Mouse (Mus musculus) stomach, embryonic 16.5 days (tissue): ENCODE measurements around the gene Dusp12. TPM values are rescaled to one million over a fixed set of nuclear protein-coding genes. Genes with fewer than 3 reads are reported as not detected.
A peak's percentile ranks its signal among the peaks of the same experiment; 100 is the strongest.

Source experiments
- ATAC-seq: fragments of 200-750 bp; cut with Nextera tagmentation; 2 replicates; pipeline ENCODE4 v1.8.0; 2017; ENCODE audit warnings: moderate number of reproducible peaks, moderate TSS enrichment; ENCODE audit not compliant: insufficient read depth, low FRiP score
- H3K27ac ChIP-seq: fragments of 300-500 bp; sonication (generic); 2 replicates; pipeline ENCODE4 v1.5.1; 2014; ENCODE audit warnings: low read length
- H3K27me3 ChIP-seq: fragments of 300-500 bp; sonication (generic); 2 replicates; pipeline ENCODE4 v1.6.1; 2014; ENCODE audit warnings: low read length, control low read depth, mixed read lengths; ENCODE audit not compliant: control insufficient read depth, insufficient read depth
- H3K36me3 ChIP-seq: fragments of 300-500 bp; sonication (generic); 2 replicates; pipeline ENCODE4 v1.6.1; 2014; ENCODE audit warnings: low read length; ENCODE audit not compliant: control insufficient read depth, insufficient read depth
- H3K4me1 ChIP-seq: fragments of 300-500 bp; sonication (generic); 2 replicates; pipeline ENCODE4 v1.6.1; 2014; ENCODE audit warnings: low read length, control low read depth, mixed read lengths; ENCODE audit not compliant: control insufficient read depth, insufficient read depth
- H3K4me2 ChIP-seq: fragments of 300-500 bp; sonication (generic); 2 replicates; pipeline ENCODE4 v1.6.1; 2014; ENCODE audit warnings: low read depth, low read length, mixed read lengths
- H3K4me3 ChIP-seq: fragments of 300-500 bp; sonication (generic); replicated peaks from 2 replicates; pipeline ENCODE4 v1.5.1; 2014; ENCODE audit warnings: mild to moderate bottlenecking, low read length
- H3K9ac ChIP-seq: fragments of 300-500 bp; sonication (generic); 2 replicates; pipeline ENCODE4 v1.6.1; 2014; ENCODE audit warnings: low read length
- H3K9me3 ChIP-seq: fragments of 300-500 bp; sonication (generic); replicated peaks from 2 replicates; pipeline ENCODE4 v1.6.1; 2016; ENCODE audit warnings: low read length, control low read depth; ENCODE audit not compliant: control insufficient read depth
- WGBS: fragments of 180-500 bp; shearing (Covaris S2); extraction: QIAGEN DNeasy Blood & Tissue Kit; methylation state at CpG from one replicate; pipeline ENCODE4 v1.1.7; 2014; 5-methylcytosine and 5-hydroxymethylcytosine counted together
- polyA plus RNA-seq: library from polyadenylated mRNA; unstranded; fragments of >200 nt; fragmentation: Nextera tagmentation; extraction: Ambion mirVana; gene quantifications from 2 replicates; pipeline ENCODE4 v1.2.1, GENCODE M21; 2015

Gene Dusp12
- polyA plus RNA-seq, 1 experiment from 2014 or later: 38.3 TPM

DNA sequence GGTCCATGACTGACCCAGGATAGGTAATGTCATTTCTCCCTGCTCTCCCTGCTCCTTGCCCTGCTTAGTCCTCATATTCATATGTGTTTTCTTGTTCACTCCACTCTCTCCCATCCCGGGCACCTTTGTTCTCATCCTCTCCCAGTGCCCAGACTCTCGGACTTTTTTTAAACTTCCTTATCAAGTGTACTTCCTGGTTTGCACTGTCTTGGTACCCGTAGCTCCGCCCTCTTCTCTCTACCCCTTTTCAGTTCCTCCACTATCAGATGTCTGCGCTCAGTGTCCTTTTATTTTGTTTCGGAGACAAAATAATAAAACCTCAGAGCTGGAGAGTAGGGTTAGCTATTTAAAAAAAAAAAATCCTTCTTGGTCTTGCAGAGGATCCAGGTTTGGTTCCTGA lies 39.1 kb upstream of the Dusp12 start:
- Histone ChIP-seq H3K4me1 (no peaks in the 10 kb centered on the region), H3K27ac (no peak overlapping the region)
- ATAC-seq: no peak

GRCm38 (mm10) chr1:170919308-170919707 lies 34.0 kb upstream of the Dusp12 start:
- WGBS: 89% methylated on average over 8 of the region's 8 CpGs
- Histone ChIP-seq H3K4me1 (no peaks in the 10 kb centered on the region), H3K36me3 (no peaks in the 10 kb centered on the region), H3K9me3 (no peaks in the 10 kb centered on the region), H3K27ac (no peak overlapping the region), H3K27me3 (no peaks in the 10 kb centered on the region), H3K9ac (no peak overlapping the region), H3K4me3 (no peak overlapping the region), H3K4me2 (no peak overlapping the region)
- no peak for ATAC-seq

More for the DNA sequence above, 39.1 kb upstream of the Dusp12 start:
- Histone ChIP-seq H3K9me3 (no peaks in the 10 kb centered on the region), H3K9ac (no peak overlapping the region), H3K4me2 (no peak overlapping the region), H3K36me3 (no peaks in the 10 kb centered on the region), H3K27me3 (no peaks in the 10 kb centered on the region), H3K4me3 (no peak overlapping the region)
- WGBS: 69% methylated on average over 6 of the region's 6 CpGs

GRCm38 (mm10) chr1:170915657-170916056 lies 30.3 kb upstream of the Dusp12 start:
- H3K9me3 ChIP-seq: no peaks in the 10 kb centered on the region
- H3K36me3 ChIP-seq: no peaks in the 10 kb centered on the region
- no peak overlapping the region for H3K9ac ChIP-seq
- H3K4me3 ChIP-seq: no peak overlapping the region
- no peak overlapping the region for H3K27ac ChIP-seq
- no peak overlapping the region for H3K4me2 ChIP-seq
- WGBS: 60% methylated on average over 5 of the region's 5 CpGs
- no peaks in the 10 kb centered on the region for H3K4me1 ChIP-seq
- no peak for ATAC-seq
- no peaks in the 10 kb centered on the region for H3K27me3 ChIP-seq

DNA sequence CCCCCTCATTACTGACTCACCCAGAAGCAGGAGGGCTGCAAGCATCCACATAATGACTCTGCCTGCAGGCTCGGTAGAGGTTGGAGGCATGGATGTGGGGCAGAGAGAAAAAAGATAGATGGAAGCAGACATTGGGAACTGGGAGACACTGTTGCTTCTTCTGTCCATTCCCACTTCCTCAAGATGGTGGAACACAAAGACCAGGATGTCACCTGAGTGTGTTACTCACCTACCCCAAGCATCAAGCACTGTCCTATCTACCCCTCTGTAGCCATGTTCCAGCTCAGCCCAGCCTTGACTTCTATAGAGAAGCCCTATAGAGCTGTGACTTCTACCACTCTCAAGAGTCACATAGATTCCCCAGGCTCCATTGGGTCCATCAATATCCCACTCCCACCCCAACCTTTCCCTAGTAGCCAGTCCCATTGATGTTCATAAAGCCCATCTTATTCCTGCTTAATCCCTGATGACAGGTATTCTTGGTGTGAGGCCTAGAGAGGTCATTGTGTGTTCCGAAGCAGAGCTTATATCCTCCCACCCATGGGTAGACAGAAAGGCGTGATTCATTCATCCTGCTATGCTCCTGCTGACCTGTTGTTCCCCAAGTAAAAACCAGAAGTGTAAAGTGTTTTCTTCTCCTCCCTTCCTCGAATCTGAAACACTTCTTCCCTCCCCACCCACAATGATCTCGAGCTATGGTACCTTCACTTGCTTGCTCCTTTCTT lies 27.7 kb upstream of the Dusp12 start, which contains the start of gene Fcrlb:
TSS of gene Fcrlb (minus strand) at position 51 of the 725 bp plus-strand sequence.
- Histone ChIP-seq H3K4me3 (no peak within 1 kb of the TSS), H3K9me3 (no peaks in the 10 kb centered on the region), H3K4me1 (peaks cover 7% of the 10 kb centered on the region), H3K36me3 (no peaks in the 10 kb centered on the region), H3K4me2 (no peak within 1 kb of the TSS), H3K9ac (no peak within 1 kb of the TSS), H3K27me3 (peaks cover 16% of the 10 kb centered on the region), H3K27ac (no peak within 1 kb of the TSS)
- no peak for ATAC-seq
- WGBS: 65% methylated on average over 5 of the region's 5 CpGs

- H3K9me3 ChIP-seq: no peaks in the 10 kb centered on the region
- H3K4me1 ChIP-seq: peaks cover 14% of the 10 kb centered on the region
- H3K4me2 ChIP-seq: no peak overlapping the region
- no peaks in the 10 kb centered on the region for H3K36me3 ChIP-seq
- H3K27ac ChIP-seq: no peak overlapping the region
- peaks cover 26% of the 10 kb centered on the region for H3K27me3 ChIP-seq
- H3K9ac ChIP-seq: no peak overlapping the region
- H3K4me3 ChIP-seq: no peak overlapping the region
- WGBS: 82% methylated on average over 11 of the region's 11 CpGs
- ATAC-seq: no peak
Observed at GRCm38 (mm10) chr1:170911907-170912660, 26.7 kb upstream of the Dusp12 start.

GRCm38 (mm10) chr1:170908341-170908740 lies 23.0 kb upstream of the Dusp12 start:
- WGBS: 5% methylated on average over 21 of the region's 21 CpGs
- Histone ChIP-seq H3K4me1 (peaks cover 15% of the 10 kb centered on the region), H3K9ac (peak overlapping the region; percentile 46), H3K4me3 (peak overlapping the region; percentile 53), H3K9me3 (no peaks in the 10 kb centered on the region), H3K4me2 (peak overlapping the region; percentile 83), H3K36me3 (no peaks in the 10 kb centered on the region), H3K27me3 (peaks cover 31% of the 10 kb centered on the region), H3K27ac (no peak overlapping the region)
- ATAC-seq: no peak

- H3K4me2 ChIP-seq: peak overlapping the region; percentile 83
- peaks cover 15% of the 10 kb centered on the region for H3K4me1 ChIP-seq
- H3K9ac ChIP-seq: peak overlapping the region; percentile 46
- WGBS: under 1% methylated on average over 71 of the region's 71 CpGs
- H3K9me3 ChIP-seq: no peaks in the 10 kb centered on the region
- H3K36me3 ChIP-seq: no peaks in the 10 kb centered on the region
- H3K4me3 ChIP-seq: peak overlapping the region; percentile 53
- peak; percentile 62; the same call in 1 of the 2 replicates for ATAC-seq
- no peak overlapping the region for H3K27ac ChIP-seq
- peaks cover 31% of the 10 kb centered on the region for H3K27me3 ChIP-seq
Observed at GRCm38 (mm10) chr1:170907456-170908191, 22.3 kb upstream of the Dusp12 start.

DNA sequence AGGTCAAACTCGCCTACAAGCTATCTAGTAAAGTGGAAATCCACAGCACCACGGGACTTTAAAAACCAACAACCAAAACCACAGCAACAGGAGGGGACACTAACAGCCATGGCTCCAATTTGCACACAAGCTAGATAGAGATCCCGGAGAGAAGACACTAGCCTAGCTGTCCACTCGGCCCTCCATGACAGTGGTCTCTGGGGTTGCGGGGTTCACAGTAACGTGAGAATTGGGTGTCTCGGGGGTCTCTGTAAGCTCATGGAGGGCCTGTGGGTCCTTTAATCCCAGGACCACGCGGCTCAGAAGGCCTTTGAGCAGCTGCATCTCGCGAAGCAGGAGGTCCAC lies 21.7 kb upstream of the Dusp12 start:
- no peak for ATAC-seq
- Histone ChIP-seq H3K27ac (no peak overlapping the region), H3K9ac (peak overlapping the region; percentile 46), H3K9me3 (no peaks in the 10 kb centered on the region), H3K4me3 (peak overlapping the region; percentile 53), H3K36me3 (no peaks in the 10 kb centered on the region), H3K4me2 (peak overlapping the region; percentile 83), H3K27me3 (peaks cover 31% of the 10 kb centered on the region), H3K4me1 (peaks cover 15% of the 10 kb centered on the region)
- WGBS: 27% methylated on average over 11 of the region's 11 CpGs

DNA sequence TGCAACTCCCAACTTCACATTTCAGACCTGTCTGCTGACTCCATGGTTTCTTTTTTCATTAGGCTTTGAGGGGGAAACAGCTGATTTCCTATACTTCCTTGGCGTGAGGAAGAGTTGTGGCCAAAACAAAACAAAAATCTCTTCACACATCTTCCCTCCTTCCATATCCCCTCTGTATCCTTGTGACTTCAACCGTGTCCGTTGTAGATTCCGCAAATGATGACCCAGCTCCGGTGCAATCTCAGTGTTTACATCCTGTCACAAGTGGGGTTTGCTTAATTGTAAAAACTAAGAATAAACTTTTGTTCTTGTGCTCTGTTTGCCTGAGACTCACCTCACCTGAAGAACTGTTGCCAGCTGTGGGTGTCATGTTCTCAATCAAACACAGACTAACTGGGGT lies 18.1 kb upstream of the Dusp12 start:
- no peaks in the 10 kb centered on the region for H3K36me3 ChIP-seq
- no peaks in the 10 kb centered on the region for H3K9me3 ChIP-seq
- H3K4me3 ChIP-seq: no peak overlapping the region
- ATAC-seq: no peak
- peaks cover 12% of the 10 kb centered on the region for H3K4me1 ChIP-seq
- H3K9ac ChIP-seq: no peak overlapping the region
- H3K27ac ChIP-seq: no peak overlapping the region
- no peak overlapping the region for H3K4me2 ChIP-seq
- H3K27me3 ChIP-seq: peaks cover 20% of the 10 kb centered on the region
- 44% methylated on average over 5 of the region's 5 CpGs for WGBS
